Mouse (Mus musculus): ENCODE measurements around the gene Macf1. TPM values are rescaled to one million over a fixed set of nuclear protein-coding genes. Genes with fewer than 3 reads are reported as not detected.
"Not testable (repeated sequence)": the region's sequence is repeated elsewhere in the genome, so short reads cannot be mapped to it uniquely, and the experiment has no call there.

Macf1 gene
- polyA plus RNA-seq, 1 experiment from 2014 or later: 71.0 TPM

GRCm38 (mm10) chr4:123524746-123525145 is 159.4 kb downstream of the Macf1 start:
- no peak for DNase-seq (ENCODE audit: low spot score)
- no peaks in the 10 kb centered on the region for H3K27me3 ChIP-seq (ENCODE audit: control insufficient read depth, insufficient read depth, low read length)
- ATAC-seq (ENCODE audit: insufficient number of reproducible peaks, low FRiP score, low TSS enrichment, low read depth): no peak
- no peak overlapping the region for H3K27ac ChIP-seq (replicated peaks; ENCODE audit: low read depth, low read length)
- no peaks in the 10 kb centered on the region; the same call in 1 of the 2 replicates for H3K36me3 ChIP-seq (ENCODE audit: control insufficient read depth, insufficient read depth, low read length)
- H3K4me3 ChIP-seq (ENCODE audit: low read depth, low read length): no peak overlapping the region
- WGBS: 87% methylated on average over 5 of the region's 5 CpGs
- H3K9me3 ChIP-seq (ENCODE audit: control insufficient read depth, low read length): no peaks in the 10 kb centered on the region
- peaks cover 11% of the 10 kb centered on the region for H3K4me1 ChIP-seq (ENCODE audit: control insufficient read depth, insufficient read depth, low read length)
- no peak overlapping the region for H3K9ac ChIP-seq (ENCODE audit: low read length)
- H3K4me2 ChIP-seq (ENCODE audit: low read depth, severe bottlenecking): no peak overlapping the region

GRCm38 (mm10) chr4:123520123-123520522 is 164.0 kb downstream of the Macf1 start:
- H3K4me3 ChIP-seq (ENCODE audit: low read depth, low read length); H3K9me3 ChIP-seq (ENCODE audit: control insufficient read depth, low read length); H3K36me3 ChIP-seq (ENCODE audit: control insufficient read depth, insufficient read depth, low read length); H3K4me2 ChIP-seq (ENCODE audit: low read depth, severe bottlenecking); H3K9ac ChIP-seq (ENCODE audit: low read length); H3K27ac ChIP-seq (replicated peaks; ENCODE audit: low read depth, low read length); H3K27me3 ChIP-seq (ENCODE audit: control insufficient read depth, insufficient read depth, low read length); H3K4me1 ChIP-seq (ENCODE audit: control insufficient read depth, insufficient read depth, low read length); DNase-seq (ENCODE audit: low spot score); ATAC-seq (ENCODE audit: insufficient number of reproducible peaks, low FRiP score, low TSS enrichment, low read depth): not testable (repeated sequence)
- 86% methylated on average over 5 of the region's 5 CpGs for WGBS

DNA sequence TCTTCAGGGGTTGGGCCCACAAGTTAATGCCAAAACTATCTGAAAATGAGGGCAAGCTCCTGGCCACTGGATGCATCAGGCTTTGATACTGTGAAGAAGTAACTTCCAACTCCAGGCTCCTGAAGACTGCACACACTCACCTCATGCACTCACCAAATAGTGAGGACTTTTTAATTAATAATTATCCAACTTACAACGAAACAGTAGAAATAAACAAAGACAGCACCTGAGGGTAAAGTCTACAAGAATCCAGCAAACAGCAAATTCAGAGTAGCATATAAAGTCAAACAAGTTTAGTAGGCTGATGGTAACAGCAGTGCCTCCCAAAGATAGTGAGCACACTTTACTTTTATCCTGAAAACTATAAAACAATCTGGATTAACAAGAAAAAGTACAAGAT is 168.5 kb downstream of the Macf1 start:
- H3K4me1 ChIP-seq (ENCODE audit: control insufficient read depth, insufficient read depth, low read length): no peaks in the 10 kb centered on the region
- H3K9me3 ChIP-seq (ENCODE audit: control insufficient read depth, low read length): no peaks in the 10 kb centered on the region
- no peak for ATAC-seq (ENCODE audit: insufficient number of reproducible peaks, low FRiP score, low TSS enrichment, low read depth)
- H3K4me3 ChIP-seq (ENCODE audit: low read depth, low read length): no peak overlapping the region
- DNase-seq (ENCODE audit: low spot score): no peak
- H3K4me2 ChIP-seq (ENCODE audit: low read depth, severe bottlenecking): no peak overlapping the region
- no peak overlapping the region for H3K27ac ChIP-seq (replicated peaks; ENCODE audit: low read depth, low read length)
- WGBS: 88% methylated on average over 1 of the region's 1 CpGs
- peaks cover 2% of the 10 kb centered on the region; the same call in 1 of the 2 replicates for H3K36me3 ChIP-seq (ENCODE audit: control insufficient read depth, insufficient read depth, low read length)
- no peaks in the 10 kb centered on the region for H3K27me3 ChIP-seq (ENCODE audit: control insufficient read depth, insufficient read depth, low read length)
- H3K9ac ChIP-seq (ENCODE audit: low read length): no peak overlapping the region

- Histone ChIP-seq H3K9me3 (ENCODE audit: control insufficient read depth, low read length) (no peaks in the 10 kb centered on the region), H3K27ac (replicated peaks; ENCODE audit: low read depth, low read length) (no peak overlapping the region), H3K9ac (ENCODE audit: low read length) (no peak overlapping the region), H3K4me2 (ENCODE audit: low read depth, severe bottlenecking) (no peak overlapping the region), H3K4me3 (ENCODE audit: low read depth, low read length) (no peak overlapping the region), H3K4me1 (ENCODE audit: control insufficient read depth, insufficient read depth, low read length) (no peaks in the 10 kb centered on the region), H3K36me3 (ENCODE audit: control insufficient read depth, insufficient read depth, low read length) (peaks cover 11% of the 10 kb centered on the region; the same call in 1 of the 2 replicates), H3K27me3 (ENCODE audit: control insufficient read depth, insufficient read depth, low read length) (no peaks in the 10 kb centered on the region)
- DNase-seq (ENCODE audit: low spot score): no peak
- no peak for ATAC-seq (ENCODE audit: insufficient number of reproducible peaks, low FRiP score, low TSS enrichment, low read depth)
- WGBS: 50% methylated on average over 1 of the region's 1 CpGs
Observed at GRCm38 (mm10) chr4:123510201-123510600, 174.0 kb downstream of the Macf1 start.

GRCm38 (mm10) chr4:123489086-123489485 is 195.1 kb downstream of the Macf1 start:
- Histone ChIP-seq H3K9ac (ENCODE audit: low read length) (no peak overlapping the region), H3K27ac (replicated peaks; ENCODE audit: low read depth, low read length) (no peak overlapping the region), H3K4me3 (ENCODE audit: low read depth, low read length) (no peak overlapping the region), H3K4me2 (ENCODE audit: low read depth, severe bottlenecking) (no peak overlapping the region), H3K27me3 (ENCODE audit: control insufficient read depth, insufficient read depth, low read length) (no peaks in the 10 kb centered on the region), H3K36me3 (ENCODE audit: control insufficient read depth, insufficient read depth, low read length) (peaks cover 9% of the 10 kb centered on the region), H3K9me3 (ENCODE audit: control insufficient read depth, low read length) (no peaks in the 10 kb centered on the region), H3K4me1 (ENCODE audit: control insufficient read depth, insufficient read depth, low read length) (no peaks in the 10 kb centered on the region)
- WGBS: 89% methylated on average over 3 of the region's 3 CpGs
- no peak for ATAC-seq (ENCODE audit: insufficient number of reproducible peaks, low FRiP score, low TSS enrichment, low read depth)
- DNase-seq (ENCODE audit: low spot score): no peak

DNA sequence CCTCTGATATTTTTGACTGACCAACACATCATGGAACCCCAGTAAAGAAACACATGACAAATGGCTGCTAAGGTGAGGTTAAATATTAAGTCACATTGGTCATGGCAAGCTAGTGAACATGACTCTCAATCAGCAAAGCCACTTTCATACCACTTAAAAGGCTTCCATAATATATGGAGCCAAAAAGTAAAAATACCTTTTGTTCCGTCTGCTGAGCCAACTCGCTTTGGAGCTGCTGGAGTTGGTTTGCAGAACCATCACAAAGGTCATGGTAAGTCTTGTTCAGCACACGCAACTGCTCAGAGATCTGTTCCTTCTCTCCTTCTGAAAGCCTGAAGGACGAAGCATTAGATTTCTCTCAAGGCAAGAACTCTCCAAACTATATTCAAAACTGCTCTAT is 204.2 kb downstream of the Macf1 start:
- Histone ChIP-seq H3K4me1 (ENCODE audit: control insufficient read depth, insufficient read depth, low read length) (no peaks in the 10 kb centered on the region), H3K4me3 (ENCODE audit: low read depth, low read length) (no peak overlapping the region), H3K9ac (ENCODE audit: low read length) (no peak overlapping the region), H3K27me3 (ENCODE audit: control insufficient read depth, insufficient read depth, low read length) (no peaks in the 10 kb centered on the region), H3K9me3 (ENCODE audit: control insufficient read depth, low read length) (no peaks in the 10 kb centered on the region), H3K27ac (replicated peaks; ENCODE audit: low read depth, low read length) (no peak overlapping the region), H3K36me3 (ENCODE audit: control insufficient read depth, insufficient read depth, low read length) (peaks cover 3% of the 10 kb centered on the region; the same call in 1 of the 2 replicates), H3K4me2 (ENCODE audit: low read depth, severe bottlenecking) (no peak overlapping the region)
- WGBS: 89% methylated on average over 4 of the region's 4 CpGs
- DNase-seq (ENCODE audit: low spot score) (no peak), ATAC-seq (ENCODE audit: insufficient number of reproducible peaks, low FRiP score, low TSS enrichment, low read depth) (no peak)

DNA sequence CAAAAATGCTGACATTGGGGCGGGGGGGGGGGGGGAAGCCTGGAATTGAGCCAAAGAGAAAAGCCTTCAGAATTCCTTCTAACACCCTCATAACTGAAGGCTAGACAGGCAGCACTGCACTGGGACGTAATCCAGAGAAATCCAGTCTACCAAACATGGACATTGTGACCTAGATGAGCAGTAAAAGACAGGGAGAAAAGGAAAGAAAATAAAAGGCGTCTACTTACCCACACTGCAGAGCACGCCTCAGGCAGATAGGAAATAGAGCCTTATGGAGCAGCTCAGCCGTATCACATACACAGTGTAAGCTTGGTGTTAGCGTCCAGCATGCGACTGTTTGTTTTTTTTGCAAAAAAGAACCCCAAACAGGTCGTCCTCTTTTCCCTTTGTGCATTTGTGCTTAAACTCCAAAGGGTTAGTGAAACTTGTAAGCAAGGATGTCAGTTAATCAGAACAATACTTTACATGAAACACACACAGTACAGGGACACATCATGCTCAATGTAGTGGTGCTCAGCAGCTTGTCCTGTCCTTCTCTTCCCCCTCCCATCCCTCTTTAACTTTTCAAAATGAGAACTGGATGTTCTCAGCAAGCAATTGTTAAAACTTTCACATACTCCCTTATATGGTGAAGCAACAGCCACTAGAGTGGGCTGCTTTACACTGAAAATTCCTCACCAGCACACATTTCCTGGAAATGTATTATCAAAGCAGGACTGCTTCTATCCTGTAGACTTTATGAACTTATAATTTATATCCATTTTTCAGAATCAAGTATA is 205.3 kb downstream of the Macf1 start:
- no peak for DNase-seq (ENCODE audit: low spot score)
- peaks cover 3% of the 10 kb centered on the region; the same call in 1 of the 2 replicates for H3K36me3 ChIP-seq (ENCODE audit: control insufficient read depth, insufficient read depth, low read length)

DNA sequence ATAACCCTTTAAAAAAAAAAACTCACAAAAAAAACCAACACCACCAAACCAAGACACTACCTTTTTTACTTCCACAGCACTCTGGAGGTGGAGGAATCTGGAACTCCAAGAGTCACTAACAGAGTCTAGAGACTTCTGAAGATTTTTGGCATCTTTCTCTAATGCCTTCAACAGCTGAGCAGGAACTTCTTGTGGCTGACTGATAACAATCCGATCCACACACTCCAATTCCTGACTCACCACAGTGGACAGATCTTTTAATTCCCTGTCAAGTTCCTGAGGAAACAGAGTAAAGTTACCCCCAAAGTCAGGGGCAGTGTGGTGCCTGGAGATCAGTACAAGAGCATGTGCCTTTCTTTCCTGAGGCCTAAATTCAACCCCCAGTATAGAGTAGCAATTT is 218.4 kb downstream of the Macf1 start:
- no peaks in the 10 kb centered on the region for H3K4me1 ChIP-seq (ENCODE audit: control insufficient read depth, insufficient read depth, low read length)
- H3K4me3 ChIP-seq (ENCODE audit: low read depth, low read length): no peak overlapping the region
- ATAC-seq (ENCODE audit: insufficient number of reproducible peaks, low FRiP score, low TSS enrichment, low read depth) (no peak), DNase-seq (ENCODE audit: low spot score) (no peak)
- WGBS: 90% methylated on average over 1 of the region's 1 CpGs
- H3K9me3 ChIP-seq (ENCODE audit: control insufficient read depth, low read length): no peaks in the 10 kb centered on the region
- H3K4me2 ChIP-seq (ENCODE audit: low read depth, severe bottlenecking): no peak overlapping the region
- no peaks in the 10 kb centered on the region for H3K27me3 ChIP-seq (ENCODE audit: control insufficient read depth, insufficient read depth, low read length)
- no peak overlapping the region for H3K27ac ChIP-seq (replicated peaks; ENCODE audit: low read depth, low read length)
- 0 out of 2 replicates have a peak, but pooled peaks cover 4% of the 10 kb centered on the region for H3K36me3 ChIP-seq (ENCODE audit: control insufficient read depth, insufficient read depth, low read length)
- no peak overlapping the region for H3K9ac ChIP-seq (ENCODE audit: low read length)

More for the DNA sequence above, 205.3 kb downstream of the Macf1 start:
- ATAC-seq (ENCODE audit: insufficient number of reproducible peaks, low FRiP score, low TSS enrichment, low read depth): no peak
- H3K27me3 ChIP-seq (ENCODE audit: control insufficient read depth, insufficient read depth, low read length): no peaks in the 10 kb centered on the region
- 92% methylated on average over 8 of the region's 8 CpGs for WGBS
- H3K9ac ChIP-seq (ENCODE audit: low read length): no peak overlapping the region
- H3K4me2 ChIP-seq (ENCODE audit: low read depth, severe bottlenecking): no peak overlapping the region
- no peaks in the 10 kb centered on the region for H3K4me1 ChIP-seq (ENCODE audit: control insufficient read depth, insufficient read depth, low read length)
- H3K4me3 ChIP-seq (ENCODE audit: low read depth, low read length): no peak overlapping the region
- no peaks in the 10 kb centered on the region for H3K9me3 ChIP-seq (ENCODE audit: control insufficient read depth, low read length)
- H3K27ac ChIP-seq (replicated peaks; ENCODE audit: low read depth, low read length): no peak overlapping the region
